Mouse (Mus musculus): Measurements from ENCODE around the gene Ptpn18. TPM values are rescaled to one million over a fixed set of nuclear protein-coding genes. Genes with fewer than 3 reads are reported as not detected.
"Not testable (repeated sequence)": the region's sequence is repeated elsewhere in the genome, so short reads cannot be mapped to it uniquely, and the experiment has no call there.

Gene Ptpn18
- total and polyA plus RNA-seq, 3 experiments, result 84.9 to 205 (median 155) TPM

DNA sequence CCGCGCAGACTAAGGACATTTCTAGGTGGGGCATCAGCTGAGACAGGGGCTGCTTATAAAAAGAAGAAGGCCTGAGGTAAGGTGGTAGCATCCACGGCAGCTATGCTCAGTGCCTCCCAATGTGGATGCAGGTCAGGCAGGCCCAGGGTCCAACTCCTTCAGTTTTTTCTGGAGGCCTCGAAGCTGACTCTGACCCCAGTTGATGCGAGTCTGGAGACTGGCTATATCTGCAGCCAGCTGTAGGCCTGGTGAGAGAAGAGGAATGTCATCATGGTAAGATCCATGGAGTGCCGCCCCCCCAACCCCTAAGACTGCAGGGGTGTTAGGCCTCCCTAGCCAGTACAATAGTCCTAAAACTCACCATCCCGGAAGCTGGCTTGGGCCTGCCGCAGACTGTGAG lies 22.2 kb upstream of the Ptpn18 start:
- dilution Hi-C loops (cut with MboI; ENCODE audit: extremely low pct_ligation_motif_present, extremely low pct_unique_long_range_greater_than_20kb, low sequenced_read_pairs); DNase-seq (ENCODE audit: extremely low read depth); H3K9ac ChIP-seq (ENCODE audit: insufficient read depth, low read depth); in situ Hi-C loops (cut with MboI; ENCODE audit: low pct_ligation_motif_present, low pct_unique_long_range_greater_than_20kb, low sequenced_read_pairs); H3K27me3 ChIP-seq (replicated peaks); H3K4me3 ChIP-seq (replicated peaks in 1 of 3; ENCODE audit: low read depth in 2 of 3, low read length in 2 of 3, poor library complexity in 1 of 3); H3K27ac ChIP-seq (ENCODE audit: insufficient read depth, low read depth); H3K4me2 ChIP-seq (ENCODE audit: insufficient read depth, low read depth, poor library complexity, severe bottlenecking): not testable (repeated sequence)
- peaks cover 0 to 43% of the 10 kb centered on the region in 2 experiments for H3K4me1 ChIP-seq (ENCODE audit: control insufficient read depth in 1 of 2, insufficient read depth in 2 of 2)
- peaks cover 12% of the 10 kb centered on the region for H3K9me3 ChIP-seq (replicated peaks; ENCODE audit: low read length)
- H3K36me3 ChIP-seq (replicated peaks in 1 of 2; ENCODE audit: control insufficient read depth in 1 of 2, insufficient read depth in 1 of 2, low read length in 1 of 2), result peaks cover 14 to 20% of the 10 kb centered on the region in 2 experiments
- peaks cover 26% of the 10 kb centered on the region for H3K79me2 ChIP-seq (replicated peaks; ENCODE audit: control insufficient read depth, extremely low read depth, insufficient read depth, poor library complexity, severe bottlenecking)

DNA sequence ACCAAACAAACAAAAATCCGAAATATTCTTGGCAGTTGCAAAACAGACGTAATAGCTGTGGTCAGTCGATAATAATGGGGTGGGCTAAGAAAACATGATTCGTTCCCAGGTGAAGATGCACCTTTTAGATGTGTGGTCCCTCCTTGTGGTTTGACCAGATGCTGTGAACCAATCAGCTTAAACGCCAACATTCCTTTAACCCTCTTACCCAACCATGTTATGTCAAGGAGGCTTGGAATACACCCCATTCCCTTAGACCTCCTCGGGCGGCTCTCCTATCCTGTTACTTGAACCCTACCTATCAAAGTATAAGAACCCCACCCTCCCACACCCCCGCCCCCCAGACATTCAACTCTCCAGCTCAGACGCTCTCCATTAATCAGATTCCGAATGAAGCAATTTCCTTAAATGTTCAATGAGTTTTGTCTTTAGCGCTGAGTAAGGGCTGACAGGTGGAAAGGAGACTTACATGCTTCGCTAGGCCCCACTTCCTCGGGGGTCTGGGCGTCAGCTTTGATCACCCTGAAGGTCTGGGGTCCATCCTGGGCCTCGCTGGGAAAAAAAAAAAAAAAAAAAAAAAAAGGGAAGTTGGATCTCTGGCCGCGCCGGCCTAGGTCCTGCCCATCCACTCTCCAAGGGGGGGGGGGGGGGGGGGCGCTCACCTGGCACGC lies 21.0 kb upstream of the Ptpn18 start:
- Histone ChIP-seq H3K27me3 (replicated peaks) (no peaks in the 10 kb centered on the region), H3K79me2 (replicated peaks; ENCODE audit: control insufficient read depth, extremely low read depth, insufficient read depth, poor library complexity, severe bottlenecking) (peaks cover 26% of the 10 kb centered on the region), H3K4me1 (ENCODE audit: control insufficient read depth in 1 of 2, insufficient read depth in 2 of 2) (peaks cover 0 to 43% of the 10 kb centered on the region in 2 experiments), H3K9ac (ENCODE audit: insufficient read depth, low read depth) (peak overlapping the region; percentile 91), H3K9me3 (replicated peaks; ENCODE audit: low read length) (peaks cover 3% of the 10 kb centered on the region), H3K4me3 (replicated peaks in 1 of 3; ENCODE audit: low read depth in 2 of 3, low read length in 2 of 3, poor library complexity in 1 of 3) (peak overlapping the region; percentile 82 to 97 (median 86)), H3K27ac (ENCODE audit: insufficient read depth, low read depth) (no peak overlapping the region), H3K4me2 (ENCODE audit: insufficient read depth, low read depth, poor library complexity, severe bottlenecking) (peak overlapping the region; percentile 97), H3K36me3 (replicated peaks in 1 of 2; ENCODE audit: control insufficient read depth in 1 of 2, insufficient read depth in 1 of 2, low read length in 1 of 2) (peaks cover 25 to 31% of the 10 kb centered on the region in 2 experiments)
- TF ChIP-seq ZNF384 (IDR thresholded peaks at IDR 0.05; ENCODE audit: low read depth, low read length) (peak; percentile 79), POLR2AphosphoS2 (IDR thresholded peaks at IDR 0.05; ENCODE audit: low read depth, low read length) (no peak), CHD2 (IDR thresholded peaks at IDR 0.05; ENCODE audit: low read length) (no peak)
- in situ Hi-C loops (cut with MboI; ENCODE audit: low pct_ligation_motif_present, low pct_unique_long_range_greater_than_20kb, low sequenced_read_pairs), result no loop called here
- dilution Hi-C loops (cut with MboI; ENCODE audit: extremely low pct_ligation_motif_present, extremely low pct_unique_long_range_greater_than_20kb, low sequenced_read_pairs), result no loop called here
- DNase-seq (ENCODE audit: extremely low read depth), result no peak

DNA sequence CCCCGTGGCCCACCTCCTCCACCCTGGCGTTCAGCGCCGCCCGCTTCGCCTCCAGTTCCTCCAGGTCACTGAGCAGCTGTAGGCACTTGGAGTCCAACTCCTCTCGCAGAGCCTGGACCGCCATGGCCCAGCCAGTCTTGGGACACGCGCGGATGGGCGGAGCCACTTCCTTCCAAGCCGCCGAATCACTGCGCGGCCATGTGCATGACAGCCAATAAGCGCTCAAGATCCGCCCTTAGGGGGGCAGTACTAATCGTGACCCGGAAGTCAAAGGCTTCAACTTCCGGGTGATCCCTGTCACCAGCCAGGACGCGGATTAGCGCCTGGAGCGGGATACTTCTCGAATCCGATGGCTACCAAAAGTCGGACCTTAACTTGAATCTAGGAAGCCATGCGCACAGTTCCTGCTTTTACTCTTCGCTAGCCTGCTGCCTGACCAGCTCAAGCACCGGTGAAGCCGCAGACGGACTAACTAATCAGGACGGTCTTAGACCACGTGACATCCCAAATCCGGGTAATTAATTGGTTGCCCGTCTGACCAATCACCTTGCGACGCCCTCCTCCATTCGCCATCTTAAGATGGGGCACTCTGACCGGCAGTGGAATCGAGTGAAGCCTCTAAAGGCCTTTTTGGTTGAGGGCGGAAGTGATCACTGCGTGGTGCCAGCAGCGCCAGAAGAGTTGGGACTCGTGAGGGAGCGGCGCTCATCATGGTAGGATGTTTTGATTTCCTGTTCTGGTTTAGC lies 20.2 kb upstream of the Ptpn18 start, which contains the start of the genes Ccdc115 and Imp4:
TSS of gene Ccdc115 (minus strand) at position 458 of the 746 bp plus-strand sequence.
TSS of gene Imp4 (plus strand) at position 637 of the 746 bp plus-strand sequence.
- Histone ChIP-seq H3K36me3 (replicated peaks in 1 of 2; ENCODE audit: control insufficient read depth in 1 of 2, insufficient read depth in 1 of 2, low read length in 1 of 2) (peaks cover 34 to 39% of the 10 kb centered on the region in 2 experiments), H3K27ac (ENCODE audit: insufficient read depth, low read depth) (peak within 1 kb of the TSS; percentile 61), H3K79me2 (replicated peaks; ENCODE audit: control insufficient read depth, extremely low read depth, insufficient read depth, poor library complexity, severe bottlenecking) (peaks cover 26% of the 10 kb centered on the region), H3K27me3 (replicated peaks) (no peaks in the 10 kb centered on the region), H3K4me2 (ENCODE audit: insufficient read depth, low read depth, poor library complexity, severe bottlenecking) (peak within 1 kb of the TSS; percentile 97), H3K9ac (ENCODE audit: insufficient read depth, low read depth) (peak within 1 kb of the TSS; percentile 91), H3K4me1 (ENCODE audit: control insufficient read depth in 1 of 2, insufficient read depth in 2 of 2) (peaks cover 0 to 43% of the 10 kb centered on the region in 2 experiments), H3K9me3 (replicated peaks; ENCODE audit: low read length) (no peaks in the 10 kb centered on the region), H3K4me3 (replicated peaks in 1 of 3; ENCODE audit: low read depth in 2 of 3, low read length in 2 of 3, poor library complexity in 1 of 3) (peak within 1 kb of the TSS; percentile 82 to 97 (median 86))
- dilution Hi-C loops (cut with MboI; ENCODE audit: extremely low pct_ligation_motif_present, extremely low pct_unique_long_range_greater_than_20kb, low sequenced_read_pairs), result no loop called here
- in situ Hi-C loops (cut with MboI; ENCODE audit: low pct_ligation_motif_present, low pct_unique_long_range_greater_than_20kb, low sequenced_read_pairs), result no loop called here
- DNase-seq (ENCODE audit: extremely low read depth), result peak; percentile 99
- TF ChIP-seq MAFK (IDR thresholded peaks at IDR 0.05; ENCODE audit: insufficient replicate concordance, low read length) (no peak), ZMIZ1 (IDR thresholded peaks at IDR 0.05; ENCODE audit: low read depth, low read length) (peak; percentile 38; the same call in 1 of the 2 replicates), POLR2A (IDR thresholded peaks at IDR 0.05; ENCODE audit: low read depth, low read length) (peak; percentile 74), NRF1 (IDR thresholded peaks at IDR 0.05; ENCODE audit: low read depth, low read length) (peak; percentile 83), EP300 (IDR thresholded peaks at IDR 0.05; ENCODE audit: low read length) (no peak), NELFE (IDR thresholded peaks at IDR 0.05; ENCODE audit: low read depth, low read length) (peak; percentile 88), SMC3 (IDR thresholded peaks at IDR 0.05; ENCODE audit: low read depth, low read length) (no peak), GABPA (IDR thresholded peaks at IDR 0.05; ENCODE audit: insufficient replicate concordance, low read depth, low read length) (no peak; the same call in 1 of the 2 replicates), USF1 (IDR thresholded peaks at IDR 0.05; ENCODE audit: low read depth, low read length) (peak; percentile 91), CHD1 (IDR thresholded peaks at IDR 0.05; ENCODE audit: low read depth, low read length) (no peak), TCF12 (IDR thresholded peaks at IDR 0.05; ENCODE audit: low read depth, low read length) (peak; percentile 73), E2F4 (IDR thresholded peaks at IDR 0.05; ENCODE audit: insufficient replicate concordance, low read depth, low read length) (0 out of 2 replicates have a peak, but pooled peaks have one; percentile 43), ZKSCAN1 (IDR thresholded peaks at IDR 0.05; ENCODE audit: borderline replicate concordance, low read depth, low read length) (no peak), MAX (IDR thresholded peaks at IDR 0.05; ENCODE audit: low read length) (peak; percentile 96), MYC (IDR thresholded peaks at IDR 0.05; ENCODE audit: low read depth, low read length) (peak; percentile 87; the same call in 1 of the 2 replicates), MXI1 (IDR thresholded peaks at IDR 0.05; ENCODE audit: low read depth, low read length) (peak; percentile 88), JUND (conservative IDR thresholded peaks at IDR 0.05; ENCODE audit: low read depth, low read length) (no peak), MEF2A (IDR thresholded peaks at IDR 0.05; ENCODE audit: borderline replicate concordance, low read depth, low read length) (no peak), JUN (IDR thresholded peaks at IDR 0.05; ENCODE audit: insufficient read depth, low read depth, low read length) (no peak), IRF4 (IDR thresholded peaks at IDR 0.05; ENCODE audit: low read depth, low read length) (peak; percentile 52; the same call in 1 of the 2 replicates), ZNF384 (IDR thresholded peaks at IDR 0.05; ENCODE audit: low read depth, low read length) (no peak)

Measured in CH12.LX (cell line).